Mouse (Mus musculus) layer of hippocampus, adult 2 months (tissue): ENCODE measurements around the gene Grin1. TPM values are rescaled to one million over a fixed set of nuclear protein-coding genes. Genes with fewer than 3 reads are reported as not detected.

ENCODE experiments used
- DNase-seq, 2 experiments: peaks; one replicate each; pipeline ENCODE4 v3.0.0; 2022; ENCODE audit warnings: low spot score in 2 of 2
- H3K27ac ChIP-seq: fragments of 200-600 bp; 2 replicates; pipeline ENCODE4 v1.8.1; 2022
- H3K4me3 ChIP-seq: fragments of 200-600 bp; 2 replicates; pipeline ENCODE4 v1.8.1; 2022; ENCODE audit warnings: mild to moderate bottlenecking
- CTCF ChIP-seq: fragments of 200-600 bp; conservative IDR thresholded peaks from 2 replicates; pipeline ENCODE4 v1.8.1; 2022; ENCODE audit warnings: antibody characterized with exemption, mild to moderate bottlenecking, moderate library complexity
- total RNA-seq, 2 experiments: library from RNA; stranded (reverse); gene quantifications; 2 replicates each; pipeline ENCODE4 v1.2.3; 2021

Grin1 gene
- total RNA-seq, 2 experiments from 2014 or later = 443 to 449 TPM

GRCm38 (mm10) chr2:25304657-25305541, 14.1 kb downstream of the Grin1 start:
- Histone ChIP-seq H3K4me3 (peak overlapping the region; percentile 46), H3K27ac (peak overlapping the region; percentile 51; the same call in 1 of the 2 replicates)

GRCm38 (mm10) chr2:25303931-25304656, 14.9 kb downstream of the Grin1 start:
- Histone ChIP-seq H3K4me3 (no peak overlapping the region; the same call in 1 of the 2 replicates), H3K27ac (peak overlapping the region; percentile 48; the same call in 1 of the 2 replicates)
- peak in 1 of 2 experiments; percentile 16 for DNase-seq
- no peak for TF ChIP-seq CTCF

More at GRCm38 (mm10) chr2:25304657-25305541, 14.1 kb downstream of the Grin1 start:
- TF ChIP-seq CTCF = no peak
- DNase-seq = peak in 1 of 2 experiments; percentile 10

- no peak for TF ChIP-seq CTCF
- no peak for DNase-seq
- no peak overlapping the region for H3K27ac ChIP-seq
- H3K4me3 ChIP-seq = no peak overlapping the region
Observed at GRCm38 (mm10) chr2:25303452-25303851, 15.5 kb downstream of the Grin1 start.

GRCm38 (mm10) chr2:25298046-25298445, 20.9 kb downstream of the Grin1 start:
- Histone ChIP-seq H3K4me3 (no peak overlapping the region), H3K27ac (no peak overlapping the region)
- TF ChIP-seq CTCF = no peak
- DNase-seq = no peak

- DNase-seq = no peak
- no peak for TF ChIP-seq CTCF
- H3K4me3 ChIP-seq = no peak overlapping the region
- no peak overlapping the region for H3K27ac ChIP-seq
Observed at GRCm38 (mm10) chr2:25297093-25297492, 21.9 kb downstream of the Grin1 start.

- peak overlapping the region; percentile 92; the same call in 1 of the 2 replicates for H3K27ac ChIP-seq
- no peak overlapping the region for H3K4me3 ChIP-seq
- DNase-seq = no peak
- TF ChIP-seq CTCF = no peak
Observed at GRCm38 (mm10) chr2:25293706-25294105, 25.3 kb downstream of the Grin1 start.

- peak overlapping the region; percentile 92 for H3K27ac ChIP-seq
- no peak overlapping the region; the same call in 1 of the 2 replicates for H3K4me3 ChIP-seq
- TF ChIP-seq CTCF = peak; percentile 96
Observed at GRCm38 (mm10) chr2:25292856-25293255, 26.1 kb downstream of the Grin1 start.

GRCm38 (mm10) chr2:25292054-25292544, 26.9 kb downstream of the Grin1 start:
- peak overlapping the region; percentile 92 for H3K27ac ChIP-seq
- H3K4me3 ChIP-seq = peak overlapping the region; percentile 37
- DNase-seq = peak in 1 of 2 experiments; percentile 11
- TF ChIP-seq CTCF = no peak

More at GRCm38 (mm10) chr2:25292856-25293255, 26.1 kb downstream of the Grin1 start:
- DNase-seq = peak; percentile 51 to 84

GRCm38 (mm10) chr2:25291184-25292053, 27.6 kb downstream of the Grin1 start:
- no peak overlapping the region; the same call in 1 of the 2 replicates for H3K4me3 ChIP-seq
- DNase-seq = peak in 1 of 2 experiments; percentile 4
- TF ChIP-seq CTCF = peak; percentile 54
- peak overlapping the region; percentile 92 for H3K27ac ChIP-seq

- no peak for TF ChIP-seq CTCF
- H3K4me3 ChIP-seq = no peak overlapping the region
- peak overlapping the region; percentile 92 for H3K27ac ChIP-seq
- DNase-seq = no peak
Observed at GRCm38 (mm10) chr2:25290816-25291130, 28.2 kb downstream of the Grin1 start.

GRCm38 (mm10) chr2:25290101-25290815, 28.7 kb downstream of the Grin1 start:
- H3K27ac ChIP-seq = peak overlapping the region; percentile 92
- no peak for TF ChIP-seq CTCF

More at GRCm38 (mm10) chr2:25290101-25290815, 28.7 kb downstream of the Grin1 start:
- peak; percentile 35 to 61 for DNase-seq
- peak overlapping the region; percentile 8; the same call in 1 of the 2 replicates for H3K4me3 ChIP-seq
